Mouse (Mus musculus) embryonic fibroblast, embryonic 13.5 days (primary cell): ENCODE data around the gene Sorcs2.

Experiments
- CTCF ChIP-seq: IDR thresholded peaks from 2 replicates; pipeline ENCODE4 v1.5.1; 2011; ENCODE audit warnings: mild to moderate bottlenecking, control low read depth, low read length, moderate library complexity, borderline replicate concordance; ENCODE audit not compliant: insufficient read depth
- POLR2A ChIP-seq: IDR thresholded peaks from 2 replicates; pipeline ENCODE4 v1.6.1; 2011; ENCODE audit warnings: low read depth, mild to moderate bottlenecking, control low read depth, low read length, moderate library complexity

GRCm38 (mm10) chr5:36304299-36304980 lies 93.5 kb downstream of the Sorcs2 start:
- no peak for TF ChIP-seq CTCF
- TF ChIP-seq POLR2A: no peak
